Mouse (Mus musculus): ENCODE measurements at regions not wholly inside any gene's neighbourhood (a gene's known extent, or its start where the extent isn't known, plus 50 kb on each side); places are given as distances from the start of the nearest gene placed in this dataset.

- no peak for DNase-seq (ENCODE audit: low spot score in 2 of 2)
Observed at GRCm38 (mm10) chr13:47298010-47298409, 175.6 kb downstream of the Rnf144b start.

DNA sequence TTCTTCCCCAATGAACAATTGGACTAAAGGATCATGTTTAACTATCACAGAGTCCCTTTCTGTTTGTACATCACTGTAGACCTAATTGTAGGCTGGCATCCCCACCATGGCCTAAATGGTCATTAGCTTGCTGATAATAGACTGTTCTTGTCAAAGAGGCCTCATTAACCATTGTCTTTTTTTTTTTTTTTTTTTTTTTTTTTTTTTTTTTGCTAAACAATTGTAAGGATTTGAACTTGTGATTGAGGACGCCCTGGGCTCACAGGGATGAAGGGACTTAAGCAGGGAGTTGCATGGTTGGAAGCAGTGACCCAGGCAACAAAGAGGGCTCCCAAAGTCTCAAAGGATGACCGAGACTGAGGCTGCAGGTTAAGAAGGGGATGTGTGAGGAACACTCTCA lies 178.0 kb downstream of the Rnf144b start:
- DNase-seq (ENCODE audit: low spot score in 2 of 2) = no peak

DNA sequence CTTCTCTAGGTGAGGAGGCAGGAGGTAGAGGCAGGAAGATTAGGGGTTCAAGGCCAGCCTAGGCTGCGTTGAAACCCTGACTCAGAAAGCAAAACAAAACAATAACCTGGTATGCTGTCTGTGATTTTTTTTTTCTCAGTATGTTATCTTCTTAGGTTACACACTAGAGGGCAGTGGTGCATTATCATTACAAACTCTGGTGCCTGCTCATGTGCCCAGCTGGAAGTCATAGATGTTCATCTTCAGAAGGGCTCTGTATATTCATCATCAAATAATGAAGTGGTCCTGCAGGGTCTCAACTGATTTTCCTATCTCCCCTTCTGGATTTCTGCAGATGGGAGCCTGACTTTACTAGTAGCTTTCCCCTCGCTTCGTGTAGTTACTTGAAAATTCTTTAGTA lies 178.6 kb downstream of the Rnf144b start:
- DNase-seq (ENCODE audit: low spot score in 2 of 2) = no peak

GRCm38 (mm10) chr13:47309492-47309891 lies 187.0 kb downstream of the Rnf144b start:
- no peak for DNase-seq (ENCODE audit: low spot score in 2 of 2)

DNA sequence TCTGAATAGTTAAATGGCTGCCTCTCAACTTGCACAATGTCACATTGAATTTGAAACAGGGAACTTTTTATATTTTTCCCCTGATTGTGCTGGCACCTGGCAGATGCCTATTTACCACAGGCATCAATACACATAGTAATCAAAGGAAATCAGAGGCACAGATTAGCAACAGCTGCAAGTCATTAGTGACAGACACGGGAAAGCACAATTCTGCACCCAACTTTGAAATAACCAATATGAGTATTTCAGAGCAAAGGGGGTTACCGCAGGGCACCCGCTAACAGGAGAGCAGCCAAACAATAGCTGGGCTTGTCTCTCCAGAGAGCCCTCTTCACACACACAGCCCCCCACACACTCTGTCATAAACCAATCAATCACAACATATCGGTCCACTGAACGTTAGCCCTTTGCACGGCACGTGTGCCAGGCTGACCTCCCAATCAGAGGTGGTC lies 188.3 kb downstream of the Rnf144b start:
- no peak for DNase-seq (ENCODE audit: low spot score in 2 of 2)

DNA sequence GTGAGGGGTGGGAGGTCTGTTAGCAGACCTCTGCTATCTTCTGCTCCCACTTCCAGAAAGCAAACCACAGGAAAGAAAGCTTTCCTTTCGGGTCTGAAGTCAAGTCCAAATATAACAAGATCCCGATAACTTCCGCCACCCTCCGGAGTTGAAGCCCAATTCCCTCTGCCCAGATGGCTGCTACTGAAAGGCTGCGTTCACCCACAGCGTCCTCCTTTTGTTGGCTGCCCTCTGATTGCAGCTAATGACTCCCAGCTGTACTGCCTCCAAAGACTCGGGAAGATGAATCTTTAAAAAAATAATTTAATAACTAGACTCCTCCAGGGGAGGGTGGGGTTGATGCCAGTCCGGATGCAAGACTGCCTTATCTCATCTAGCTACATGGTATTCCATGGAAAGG lies 197.1 kb downstream of the Rnf144b start:
- DNase-seq (ENCODE audit: low spot score in 2 of 2) = no peak

DNA sequence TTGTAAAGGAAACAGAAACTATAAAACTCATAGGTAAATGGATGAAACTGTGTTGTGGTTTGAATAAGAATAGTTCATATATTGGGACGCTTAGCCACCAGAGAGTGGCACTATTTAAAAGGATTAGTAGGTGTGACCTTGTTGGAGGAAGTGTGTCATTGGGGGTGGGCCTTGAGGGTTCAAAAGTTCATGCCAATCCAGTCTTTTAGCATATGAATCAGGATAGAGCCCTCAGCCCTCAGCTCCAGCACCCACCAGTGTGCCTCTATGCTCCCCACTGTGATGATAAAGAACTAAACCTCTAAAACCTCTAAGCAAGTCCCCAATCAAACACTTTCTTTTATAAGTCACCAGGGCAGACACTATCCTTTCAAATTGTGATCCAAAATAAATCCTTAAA lies 199.4 kb downstream of the Rnf144b start:
- no peak for DNase-seq (ENCODE audit: low spot score in 2 of 2)

DNA sequence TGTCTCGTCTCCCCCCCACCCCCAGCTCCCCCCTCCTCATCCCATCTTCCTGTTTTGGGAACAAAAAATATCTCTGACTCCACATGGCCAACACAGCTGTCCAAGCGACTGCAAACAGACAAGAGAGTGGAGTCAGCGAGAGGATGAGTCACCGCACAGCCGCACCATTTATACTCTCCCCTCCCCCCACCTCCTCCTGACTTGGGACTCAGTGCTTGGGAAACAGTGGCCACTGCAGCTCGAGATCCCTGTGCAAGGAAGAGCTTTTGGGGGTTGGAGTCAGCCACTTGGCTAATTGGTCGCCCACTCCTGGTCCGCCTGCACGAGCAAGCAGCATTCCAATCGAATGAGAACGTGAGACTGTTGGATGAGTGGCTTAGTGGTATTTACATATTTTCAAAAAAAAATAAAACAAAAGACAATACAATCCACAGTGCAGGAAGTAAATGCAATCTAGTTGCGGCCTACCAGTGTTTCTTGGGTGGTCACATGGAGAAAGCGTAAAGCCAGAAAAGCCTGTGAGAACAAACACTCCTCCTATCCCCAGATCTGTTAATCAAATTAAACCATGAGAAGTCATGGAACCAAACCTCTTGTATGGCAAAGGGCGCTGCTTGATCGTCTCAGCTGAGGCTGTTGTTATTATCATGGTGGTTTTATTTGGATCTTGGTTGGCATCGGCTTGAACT lies 213.7 kb downstream of the Rnf144b start:
- peak in 1 of 2 experiments; percentile 6 for DNase-seq (ENCODE audit: low spot score in 2 of 2)

DNA sequence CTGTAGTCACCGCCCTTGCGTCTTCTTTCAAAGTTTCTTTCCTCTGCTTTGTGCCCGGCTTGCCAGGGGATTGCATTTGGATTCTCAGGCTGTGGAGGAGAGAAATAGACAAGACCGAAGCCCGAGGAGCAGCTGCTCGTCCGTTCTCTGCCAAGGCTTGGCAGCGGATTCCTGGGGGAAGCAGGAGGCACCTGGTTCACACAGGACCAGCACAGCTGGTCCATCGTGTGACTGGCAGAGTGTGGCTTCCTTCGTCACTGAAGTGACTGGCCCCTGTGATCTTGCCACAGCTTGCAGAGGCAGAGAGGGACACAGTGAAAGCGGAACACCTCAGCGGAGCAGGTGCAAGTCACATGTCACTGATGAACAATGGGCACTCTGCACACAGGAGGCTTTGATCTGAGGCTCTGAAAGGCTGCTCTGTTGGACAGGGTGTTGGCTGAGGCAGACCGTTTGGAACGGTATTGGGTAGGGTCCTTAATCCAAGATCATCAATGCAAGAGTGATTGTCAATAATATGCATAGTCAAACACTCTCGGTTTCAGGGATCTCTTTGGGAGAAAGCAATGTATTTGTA lies 214.5 kb downstream of the Rnf144b start:
- no peak for DNase-seq (ENCODE audit: low spot score in 2 of 2)

GRCm38 (mm10) chr13:47339411-47339810 lies 217.0 kb downstream of the Rnf144b start:
- no peak for DNase-seq (ENCODE audit: low spot score in 2 of 2)

GRCm38 (mm10) chr13:47342361-47342760 lies 219.9 kb downstream of the Rnf144b start:
- DNase-seq (ENCODE audit: low spot score in 2 of 2) = no peak

DNA sequence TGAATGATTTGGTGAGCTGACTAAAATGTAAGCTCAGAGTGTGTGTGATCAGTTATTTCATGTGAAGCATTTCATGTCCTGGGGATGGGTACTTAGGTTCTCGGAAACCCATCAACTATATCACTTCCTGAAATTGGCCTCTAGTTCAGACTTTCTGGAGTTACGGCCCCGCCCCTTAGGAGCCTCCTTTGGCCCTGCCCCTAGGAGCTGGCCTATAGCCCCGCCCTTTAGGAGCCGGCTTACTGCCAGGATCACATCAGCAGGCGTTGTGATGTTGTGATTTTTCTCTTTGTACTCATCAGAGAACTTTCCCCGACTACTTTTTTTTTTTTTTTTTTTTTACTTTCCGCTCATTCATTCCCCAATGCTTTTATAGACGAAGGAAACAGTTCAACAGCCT lies 223.1 kb downstream of the Rnf144b start:
- no peak for DNase-seq (ENCODE audit: low spot score in 2 of 2)

DNA sequence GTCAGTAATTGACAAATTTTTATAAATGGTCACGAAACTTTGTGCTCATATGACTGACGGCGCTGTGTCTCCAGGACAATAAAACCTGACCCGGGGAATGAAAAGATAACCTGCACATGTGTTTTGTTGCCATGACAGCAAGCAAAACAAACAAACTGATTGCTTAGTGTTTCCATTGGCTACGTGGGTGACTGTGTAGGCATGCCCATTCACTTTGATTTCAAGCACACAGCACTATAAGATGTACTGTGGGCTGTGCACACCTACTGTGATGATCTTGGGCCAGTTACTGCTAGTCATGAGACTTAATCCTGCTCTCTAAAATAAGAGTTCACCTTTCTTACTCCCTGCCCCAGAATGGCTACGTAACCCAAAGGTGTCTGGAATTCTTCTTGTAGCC lies 225.4 kb downstream of the Rnf144b start:
- no peak for DNase-seq (ENCODE audit: low spot score in 2 of 2)

DNA sequence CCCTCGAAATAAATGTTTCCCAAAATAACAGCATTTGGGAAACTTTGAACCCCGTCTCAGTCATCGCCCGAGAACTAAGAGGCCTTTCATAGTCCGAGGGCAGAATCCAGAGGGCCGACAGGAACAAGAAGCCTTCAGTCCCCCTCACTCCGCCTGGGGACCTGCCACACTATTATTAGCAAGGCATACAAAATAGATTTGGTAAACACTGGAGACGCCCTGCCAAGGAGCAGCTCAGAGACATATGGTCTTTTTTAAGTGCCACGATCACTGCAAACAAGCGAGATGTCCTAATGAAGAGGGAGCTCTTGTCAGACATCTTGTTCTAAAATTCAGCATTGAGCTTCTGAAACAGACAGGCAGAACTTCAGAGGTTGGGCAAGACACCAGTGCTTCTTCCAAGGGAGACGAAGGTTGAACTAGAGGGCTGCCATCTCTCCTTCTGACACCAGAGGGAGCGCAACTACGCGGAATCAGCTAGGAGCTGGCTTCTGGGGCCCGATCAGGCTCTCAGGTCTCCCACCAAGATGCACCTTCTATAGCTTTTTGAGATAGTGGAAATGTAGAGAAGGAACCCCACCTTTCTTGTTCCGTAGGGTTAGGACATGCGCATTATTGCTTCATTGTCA lies 226.2 kb downstream of the Rnf144b start:
- DNase-seq (ENCODE audit: low spot score in 2 of 2) = peak; percentile 54 to 62

GRCm38 (mm10) chr13:47354446-47354845 lies 232.0 kb downstream of the Rnf144b start:
- no peak for DNase-seq (ENCODE audit: low spot score in 2 of 2)

- DNase-seq (ENCODE audit: low spot score in 2 of 2) = no peak
Observed at GRCm38 (mm10) chr13:47355169-47355568, 232.7 kb downstream of the Rnf144b start.

DNA sequence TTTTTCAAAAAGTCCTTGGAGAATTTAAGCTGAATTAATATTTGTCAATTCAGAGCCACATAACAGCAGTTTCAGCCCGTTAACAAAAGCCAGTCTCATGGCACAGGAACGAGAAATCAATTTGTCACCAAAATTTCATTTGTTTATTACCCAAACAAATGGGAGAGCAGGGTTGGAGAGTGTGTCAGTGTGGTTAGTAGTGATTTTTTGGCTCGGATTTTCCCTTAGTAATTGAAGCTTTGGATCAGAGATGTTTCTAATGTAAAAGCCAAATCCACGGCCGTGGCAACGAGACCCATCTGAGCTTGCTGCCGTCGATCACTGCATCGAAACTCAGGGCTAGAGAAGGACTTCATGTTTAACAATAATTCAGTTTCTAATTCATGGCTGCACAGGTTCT lies 236.5 kb downstream of the Rnf144b start:
- DNase-seq (ENCODE audit: low spot score in 2 of 2) = no peak

- no peak for DNase-seq (ENCODE audit: low spot score in 2 of 2)
Observed at GRCm38 (mm10) chr13:47365776-47366175, 243.3 kb downstream of the Rnf144b start.

- DNase-seq (ENCODE audit: low spot score in 2 of 2) = no peak
Observed at GRCm38 (mm10) chr13:47368041-47368823, 245.8 kb downstream of the Rnf144b start.

GRCm38 (mm10) chr13:47374583-47374982 lies 252.1 kb downstream of the Rnf144b start:
- no peak for DNase-seq (ENCODE audit: low spot score in 2 of 2)

DNA sequence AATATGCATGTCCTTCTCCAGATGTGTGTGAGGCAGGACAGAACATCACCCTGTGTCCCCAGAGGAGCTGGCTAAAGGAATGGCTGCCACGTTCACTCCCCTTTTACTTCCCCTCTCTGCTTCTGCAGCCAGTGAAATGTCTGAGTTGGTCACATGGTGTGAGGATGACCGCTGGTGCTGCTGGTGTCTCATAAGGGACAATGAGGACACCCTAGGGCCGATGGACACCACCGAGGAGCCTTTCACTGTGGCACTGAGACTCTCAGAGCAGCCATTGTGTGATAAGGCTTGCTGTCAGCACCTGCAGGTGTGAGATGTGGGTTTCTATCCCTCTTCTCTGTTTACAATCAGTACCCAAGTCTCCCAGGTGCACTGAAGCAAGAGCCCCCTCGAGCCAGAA lies 268.6 kb downstream of the Rnf144b start:
- DNase-seq (ENCODE audit: low spot score in 2 of 2) = no peak
